Mouse (Mus musculus) myocyte (in vitro differentiated cells): Measurements from ENCODE around the gene Sgtb. TPM values are rescaled to one million over a fixed set of nuclear protein-coding genes. Genes with fewer than 3 reads are reported as not detected.

Experiments
- H3K27me3 ChIP-seq: one replicate; pipeline ENCODE4 v1.6.1; 2011; ENCODE audit not compliant: control insufficient read depth, insufficient read depth, insufficient read length
- H3K36me3 ChIP-seq: one replicate; pipeline ENCODE4 v1.6.1; 2011; ENCODE audit not compliant: control insufficient read depth, insufficient read depth
- H3K4me2 ChIP-seq: one replicate; pipeline ENCODE4 v1.6.1; 2011; ENCODE audit warnings: low read depth, control low read depth
- H3K4me3 ChIP-seq: one replicate; pipeline ENCODE4 v1.5.1; 2011; ENCODE audit warnings: mild to moderate bottlenecking, control low read depth, moderate library complexity
- H3K79me2 ChIP-seq: one replicate; pipeline ENCODE4 v1.6.1; 2011; ENCODE audit not compliant: control insufficient read depth, insufficient read depth
- H3ac ChIP-seq: one replicate; pipeline ENCODE4 v1.6.1; 2011; ENCODE audit not compliant: control insufficient read depth, insufficient read length
- CEBPB ChIP-seq: IDR thresholded peaks from 2 replicates; pipeline ENCODE4 v1.6.1; 2011; ENCODE audit warnings: mild to moderate bottlenecking, moderate library complexity; ENCODE audit not compliant: poor library complexity, insufficient read depth, severe bottlenecking
- E2F4 ChIP-seq: IDR thresholded peaks from one replicate; pipeline ENCODE4 v1.6.1; 2011; ENCODE audit warnings: mild to moderate bottlenecking, control low read depth, moderate library complexity; ENCODE audit not compliant: insufficient read depth
- MAX ChIP-seq: IDR thresholded peaks from one replicate; pipeline ENCODE4 v1.6.1; 2011; ENCODE audit warnings: low read depth, mild to moderate bottlenecking, control low read depth
- MYOD1 ChIP-seq, 3 experiments: IDR thresholded peaks; one replicate each; pipeline ENCODE4 v1.6.1; 2011; ENCODE audit warnings: control low read depth in 2 of 3, low read depth in 2 of 3, mild to moderate bottlenecking in 2 of 3, moderate library complexity in 1 of 3; ENCODE audit not compliant: insufficient read length in 2 of 3, control insufficient read depth in 1 of 3
- MYOG ChIP-seq, 3 experiments: IDR thresholded peaks; one replicate each; pipeline ENCODE4 v1.6.1; 2011; ENCODE audit warnings: control low read depth in 2 of 3, low read depth in 2 of 3, mild to moderate bottlenecking in 2 of 3; ENCODE audit not compliant: insufficient read length in 2 of 3, control insufficient read depth in 1 of 3, insufficient read depth in 1 of 3
- POLR2A ChIP-seq: IDR thresholded peaks from one replicate; pipeline ENCODE4 v1.6.1; 2011; ENCODE audit warnings: low read depth, mild to moderate bottlenecking, control low read depth, moderate library complexity; ENCODE audit not compliant: insufficient read length
- POLR2AphosphoS2 ChIP-seq: IDR thresholded peaks from one replicate; pipeline ENCODE4 v1.6.1; 2011; ENCODE audit warnings: low read depth, control low read depth; ENCODE audit not compliant: insufficient read length
- REST ChIP-seq: IDR thresholded peaks from one replicate; pipeline ENCODE4 v1.6.1; 2011; ENCODE audit warnings: mild to moderate bottlenecking, control low read depth, moderate library complexity; ENCODE audit not compliant: insufficient read depth, insufficient read length
- SRF ChIP-seq: IDR thresholded peaks from one replicate; pipeline ENCODE4 v1.6.1; 2011; ENCODE audit warnings: low read depth; ENCODE audit not compliant: control insufficient read depth, insufficient read length
- TCF12 ChIP-seq: IDR thresholded peaks from one replicate; pipeline ENCODE4 v1.6.1; 2011; ENCODE audit warnings: mild to moderate bottlenecking, control low read depth; ENCODE audit not compliant: poor library complexity, insufficient read depth, severe bottlenecking
- TCF3 ChIP-seq: IDR thresholded peaks from one replicate; pipeline ENCODE4 v1.6.1; 2011; ENCODE audit warnings: low read depth, control low read depth; ENCODE audit not compliant: insufficient read length
- USF1 ChIP-seq: IDR thresholded peaks from one replicate; pipeline ENCODE4 v1.6.1; 2011; ENCODE audit warnings: low read depth, mild to moderate bottlenecking, control low read depth, moderate library complexity
- polyA plus RNA-seq: library from polyadenylated mRNA; unstranded; fragments of >200 nt; fragmentation: generic; extraction: Trizol; gene quantifications from one replicate; pipeline ENCODE4 v1.2.1, GENCODE M21; 2012; ENCODE audit warnings: missing spikeins

Sgtb gene
- polyA plus RNA-seq, 1 experiment = 4.3 TPM

DNA sequence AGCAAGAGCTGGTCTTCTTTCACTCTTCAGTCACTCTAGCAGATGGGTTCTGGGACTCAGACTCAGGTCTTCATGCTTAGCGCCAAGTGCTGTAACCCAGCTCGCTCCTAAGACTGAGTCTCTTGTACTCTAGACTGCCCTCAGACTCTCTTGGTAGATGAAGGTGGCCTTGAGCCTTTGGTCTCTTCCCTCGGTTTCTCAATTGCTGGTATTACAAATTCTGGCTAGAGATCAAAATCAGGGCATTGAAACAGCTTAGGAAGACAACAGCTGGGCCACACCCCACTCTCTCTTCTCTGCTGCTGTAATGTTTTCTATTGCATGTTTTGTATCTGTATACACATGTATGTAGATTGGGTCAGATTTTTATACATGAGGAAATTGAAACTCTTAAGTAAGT, 36.1 kb downstream of the Sgtb start:
- peaks cover 20% of the 10 kb centered on the region for H3K36me3 ChIP-seq
- no peaks in the 10 kb centered on the region for H3K79me2 ChIP-seq
- no peak overlapping the region for H3K4me3 ChIP-seq
- no peaks in the 10 kb centered on the region for H3K27me3 ChIP-seq
- TF ChIP-seq CEBPB (no peak), E2F4 (no peak), TCF12 (no peak), TCF3 (no peak), SRF (no peak), MYOG (IDR thresholded peaks at IDR 0.05; ENCODE audit: control insufficient read depth in 1 of 3, insufficient read depth in 1 of 3, insufficient read length in 2 of 3, low read depth in 2 of 3) (no peak), MAX (no peak), USF1 (no peak), REST (no peak), POLR2A (no peak), MYOD1 (IDR thresholded peaks at IDR 0.05; ENCODE audit: control insufficient read depth in 1 of 3, insufficient read length in 2 of 3, low read depth in 2 of 3) (no peak)
- H3K4me2 ChIP-seq = no peak overlapping the region
- H3ac ChIP-seq = no peak overlapping the region

DNA sequence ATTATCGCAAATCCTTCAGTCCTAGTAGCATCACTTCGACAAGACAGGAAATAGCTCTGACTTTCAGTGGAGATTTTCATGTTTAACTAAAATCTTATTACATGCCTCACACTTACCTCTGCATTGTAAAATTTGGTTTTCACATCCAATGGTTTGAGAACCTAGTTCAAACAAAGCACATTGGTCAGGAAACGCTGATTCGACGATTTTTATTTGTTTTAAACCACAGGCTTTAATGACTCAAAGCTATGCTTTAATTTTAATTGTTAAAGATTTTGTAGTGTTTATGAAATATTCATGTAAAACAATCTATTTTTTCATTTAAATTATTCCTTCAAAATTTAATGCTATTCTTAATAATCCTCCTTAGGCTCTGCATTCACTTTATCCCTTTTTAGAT, 44.6 kb downstream of the Sgtb start:
- H3K4me2 ChIP-seq = no peak overlapping the region
- no peak overlapping the region for H3ac ChIP-seq
- no peak overlapping the region for H3K4me3 ChIP-seq
- H3K36me3 ChIP-seq = peaks cover 15% of the 10 kb centered on the region
- H3K79me2 ChIP-seq = no peaks in the 10 kb centered on the region
- TF ChIP-seq SRF = no peak
- no peak for TF ChIP-seq TCF3
- TF ChIP-seq REST = no peak
- no peak for TF ChIP-seq MYOD1 (IDR thresholded peaks at IDR 0.05; ENCODE audit: control insufficient read depth in 1 of 3, insufficient read length in 2 of 3, low read depth in 2 of 3)
- no peak for TF ChIP-seq POLR2AphosphoS2
- TF ChIP-seq TCF12 = no peak
- H3K27me3 ChIP-seq = no peaks in the 10 kb centered on the region

DNA sequence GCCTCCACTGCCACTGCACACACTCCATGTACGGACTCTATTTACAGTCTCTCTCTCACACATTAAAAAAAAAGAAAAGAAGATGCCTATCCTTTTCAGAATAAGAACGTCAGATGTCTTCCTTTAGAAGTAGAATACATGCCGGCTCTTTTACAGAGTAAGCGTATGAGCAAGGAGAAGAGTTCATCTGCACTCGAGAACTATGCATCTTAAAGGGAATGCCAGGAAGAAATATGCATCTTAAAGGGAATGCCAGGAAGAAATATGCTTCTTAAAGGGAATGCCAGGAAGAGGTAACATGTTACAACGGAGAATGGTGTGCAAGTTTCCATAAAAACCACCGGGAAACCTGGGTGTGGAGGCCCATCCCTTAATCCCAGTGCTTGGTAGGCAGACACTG, 45.6 kb downstream of the Sgtb start:
- no peak overlapping the region for H3K4me3 ChIP-seq
- no peak overlapping the region for H3ac ChIP-seq
- H3K36me3 ChIP-seq = peaks cover 20% of the 10 kb centered on the region
- no peaks in the 10 kb centered on the region for H3K27me3 ChIP-seq
- H3K4me2 ChIP-seq = no peak overlapping the region
- H3K79me2 ChIP-seq = no peaks in the 10 kb centered on the region
- TF ChIP-seq MAX = no peak
- no peak for TF ChIP-seq SRF
- TF ChIP-seq REST = no peak
- TF ChIP-seq USF1 = no peak
- TF ChIP-seq CEBPB = no peak
- TF ChIP-seq MYOG (IDR thresholded peaks at IDR 0.05; ENCODE audit: control insufficient read depth in 1 of 3, insufficient read depth in 1 of 3, insufficient read length in 2 of 3, low read depth in 2 of 3) = no peak
- TF ChIP-seq E2F4 = no peak
- no peak for TF ChIP-seq TCF12
- TF ChIP-seq POLR2A = no peak
- no peak for TF ChIP-seq TCF3
- no peak for TF ChIP-seq MYOD1 (IDR thresholded peaks at IDR 0.05; ENCODE audit: control insufficient read depth in 1 of 3, insufficient read length in 2 of 3, low read depth in 2 of 3)

DNA sequence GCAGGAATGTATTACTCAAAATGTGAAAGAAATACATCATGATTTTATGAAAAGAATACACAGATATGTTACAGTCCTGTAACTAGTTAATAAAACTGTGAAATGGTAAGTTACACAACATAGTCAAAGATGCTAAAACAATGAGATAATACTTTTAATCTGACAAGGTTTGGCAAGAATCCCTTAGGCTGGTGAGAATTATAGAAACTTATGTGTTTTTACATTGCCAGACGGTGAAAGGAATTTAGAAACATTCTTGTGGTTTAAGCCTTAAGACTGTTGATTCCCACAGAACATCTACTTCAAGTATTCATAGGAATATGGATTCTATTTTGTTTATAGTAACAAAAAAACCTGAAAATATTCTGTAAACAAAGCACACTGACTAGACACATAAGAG, 46.1 kb downstream of the Sgtb start:
- H3K36me3 ChIP-seq = peaks cover 20% of the 10 kb centered on the region
- no peak overlapping the region for H3K4me2 ChIP-seq
- H3K27me3 ChIP-seq = no peaks in the 10 kb centered on the region
- no peak overlapping the region for H3ac ChIP-seq
- H3K79me2 ChIP-seq = no peaks in the 10 kb centered on the region
- no peak overlapping the region for H3K4me3 ChIP-seq
- no peak for TF ChIP-seq MAX
- no peak for TF ChIP-seq TCF3
- TF ChIP-seq MYOG (IDR thresholded peaks at IDR 0.05; ENCODE audit: control insufficient read depth in 1 of 3, insufficient read depth in 1 of 3, insufficient read length in 2 of 3, low read depth in 2 of 3) = no peak
- TF ChIP-seq SRF = no peak
- no peak for TF ChIP-seq REST

DNA sequence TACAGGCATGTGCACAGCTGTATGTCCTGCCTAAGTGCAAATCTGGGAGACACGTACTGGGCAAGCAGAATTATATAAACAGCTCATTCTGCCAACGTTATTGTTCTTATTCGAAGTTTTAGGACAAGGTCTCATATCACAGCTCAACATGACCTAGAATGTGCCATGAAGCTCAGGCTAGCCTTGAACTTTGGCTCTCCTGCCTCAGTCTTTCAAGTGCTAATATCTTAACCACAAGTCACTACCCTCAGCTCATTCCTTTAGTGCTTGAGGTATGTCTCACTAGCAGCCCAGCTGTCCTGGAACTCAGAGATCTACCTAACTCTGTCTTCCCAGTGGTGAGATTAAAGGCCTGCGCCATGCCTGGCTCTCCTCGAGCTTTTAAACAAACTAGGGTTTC, 62.2 kb downstream of the Sgtb start:
- peaks cover 8% of the 10 kb centered on the region for H3K36me3 ChIP-seq
- H3K27me3 ChIP-seq = no peaks in the 10 kb centered on the region
- no peak for TF ChIP-seq POLR2A
- peak in 1 of 3 experiments; percentile 16 for TF ChIP-seq MYOG (IDR thresholded peaks at IDR 0.05; ENCODE audit: control insufficient read depth in 1 of 3, insufficient read depth in 1 of 3, insufficient read length in 2 of 3, low read depth in 2 of 3)
- TF ChIP-seq SRF = no peak
- TF ChIP-seq MYOD1 (IDR thresholded peaks at IDR 0.05; ENCODE audit: control insufficient read depth in 1 of 3, insufficient read length in 2 of 3, low read depth in 2 of 3) = peak in 1 of 3 experiments; percentile 17
- no peak for TF ChIP-seq TCF12
- no peak overlapping the region for H3K4me2 ChIP-seq
- no peak overlapping the region for H3K4me3 ChIP-seq
- H3ac ChIP-seq = no peak overlapping the region
- H3K79me2 ChIP-seq = peaks cover 38% of the 10 kb centered on the region
